Mouse (Mus musculus): ENCODE data around the gene Aff4. TPM values are rescaled to one million over a fixed set of nuclear protein-coding genes. Genes with fewer than 3 reads are reported as not detected.
A peak's percentile ranks its signal among the peaks of the same experiment; 100 is the strongest.

The Aff4 gene
- polyA plus RNA-seq, 1 experiment from 2014 or later: 47.8 TPM

DNA sequence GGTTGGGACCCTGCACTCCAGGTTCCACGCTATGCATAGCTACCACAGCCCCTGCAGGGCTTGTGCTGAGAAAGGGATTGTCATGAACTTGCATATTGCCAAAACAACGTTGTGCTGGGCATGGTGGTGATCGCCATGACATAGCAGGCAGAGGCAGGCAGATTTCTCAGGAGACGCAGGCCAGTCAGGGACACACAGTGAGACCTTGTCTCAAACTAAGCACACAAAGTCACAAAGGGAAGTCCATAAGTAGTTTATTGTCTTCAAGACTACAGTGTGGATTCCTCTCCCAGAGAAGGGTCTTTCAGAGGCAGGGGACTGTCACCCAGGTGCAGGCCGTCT, 78.1 kb downstream of the Aff4 start:
- no peak overlapping the region for H3K27ac ChIP-seq (ENCODE audit: low read depth, low read length)
- H3K9me3 ChIP-seq (ENCODE audit: control insufficient read depth, low read length): no peaks in the 10 kb centered on the region
- ATAC-seq (ENCODE audit: insufficient read depth, low FRiP score, low TSS enrichment) (no peak), DNase-seq (ENCODE audit: low spot score) (no peak)
- WGBS: 96% methylated on average over 5 of the region's 5 CpGs
- H3K9ac ChIP-seq (ENCODE audit: low read length): no peak overlapping the region
- peaks cover 8% of the 10 kb centered on the region for H3K4me1 ChIP-seq (ENCODE audit: control insufficient read depth, insufficient read depth, low read length)
- no peak overlapping the region for H3K4me2 ChIP-seq (ENCODE audit: low read depth)
- H3K36me3 ChIP-seq (ENCODE audit: control insufficient read depth, insufficient read depth, low read length): peaks cover 5% of the 10 kb centered on the region; the same call in 1 of the 2 replicates
- H3K27me3 ChIP-seq (ENCODE audit: control insufficient read depth, insufficient read depth, low read length): no peaks in the 10 kb centered on the region
- H3K4me3 ChIP-seq (ENCODE audit: low read depth, low read length): no peak overlapping the region

DNA sequence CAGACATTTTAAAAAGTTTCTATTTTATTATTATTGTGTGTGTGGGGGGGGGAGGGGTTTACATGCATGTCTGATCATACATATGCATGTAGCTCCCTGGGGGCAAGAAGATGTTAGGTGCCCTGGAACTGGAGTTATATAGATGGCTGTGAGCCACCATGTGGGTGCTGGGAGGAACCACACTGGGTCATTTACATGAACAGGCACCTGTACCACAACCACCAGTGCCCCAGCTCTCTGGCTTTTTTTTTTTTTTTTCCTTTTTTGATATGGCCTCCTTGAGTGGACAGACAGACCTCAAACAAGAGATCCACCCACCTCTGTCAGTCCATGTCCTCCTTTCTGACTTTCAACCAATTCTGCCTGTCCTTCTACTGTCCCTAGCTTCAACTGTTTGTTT, 78.5 kb downstream of the Aff4 start:
- no peak overlapping the region for H3K9ac ChIP-seq (ENCODE audit: low read length)
- H3K27ac ChIP-seq (ENCODE audit: low read depth, low read length): no peak overlapping the region
- ATAC-seq (ENCODE audit: insufficient read depth, low FRiP score, low TSS enrichment): no peak
- no peak for DNase-seq (ENCODE audit: low spot score)
- H3K4me2 ChIP-seq (ENCODE audit: low read depth): peak overlapping the region; percentile 87; the same call in 1 of the 2 replicates
- H3K36me3 ChIP-seq (ENCODE audit: control insufficient read depth, insufficient read depth, low read length): peaks cover 5% of the 10 kb centered on the region; the same call in 1 of the 2 replicates
- H3K4me1 ChIP-seq (ENCODE audit: control insufficient read depth, insufficient read depth, low read length): peaks cover 8% of the 10 kb centered on the region
- no peaks in the 10 kb centered on the region for H3K27me3 ChIP-seq (ENCODE audit: control insufficient read depth, insufficient read depth, low read length)
- H3K4me3 ChIP-seq (ENCODE audit: low read depth, low read length): no peak overlapping the region
- no peaks in the 10 kb centered on the region for H3K9me3 ChIP-seq (ENCODE audit: control insufficient read depth, low read length)

DNA sequence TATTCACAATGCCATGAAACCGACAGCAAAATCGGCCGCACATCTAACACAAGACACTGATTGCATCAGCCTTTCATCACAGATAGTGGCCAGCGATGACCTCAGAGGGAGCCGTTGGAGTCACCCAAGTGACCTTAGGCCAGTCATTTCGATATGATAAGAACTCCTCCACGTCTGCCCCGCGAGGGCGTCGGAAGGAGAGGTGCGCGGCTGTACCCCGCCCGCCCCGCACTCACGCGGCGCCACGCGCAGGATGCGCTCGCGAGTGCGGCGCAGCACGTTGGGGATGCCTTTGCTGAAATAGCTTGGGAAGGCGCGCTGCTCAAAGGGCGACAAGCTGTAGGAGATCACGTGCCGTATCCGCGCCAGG, 79.7 kb downstream of the Aff4 start:
- peak overlapping the region; percentile 56; the same call in 1 of the 2 replicates for H3K27ac ChIP-seq (ENCODE audit: low read depth, low read length)
- no peaks in the 10 kb centered on the region for H3K27me3 ChIP-seq (ENCODE audit: control insufficient read depth, insufficient read depth, low read length)
- ATAC-seq (ENCODE audit: insufficient read depth, low FRiP score, low TSS enrichment): peak; percentile 45
- WGBS: under 1% methylated on average over 34 of the region's 34 CpGs
- H3K4me2 ChIP-seq (ENCODE audit: low read depth): peak overlapping the region; percentile 87
- H3K4me1 ChIP-seq (ENCODE audit: control insufficient read depth, insufficient read depth, low read length): peaks cover 8% of the 10 kb centered on the region
- peak overlapping the region; percentile 84 for H3K9ac ChIP-seq (ENCODE audit: low read length)
- peaks cover 5% of the 10 kb centered on the region; the same call in 1 of the 2 replicates for H3K36me3 ChIP-seq (ENCODE audit: control insufficient read depth, insufficient read depth, low read length)
- DNase-seq (ENCODE audit: low spot score): no peak
- H3K9me3 ChIP-seq (ENCODE audit: control insufficient read depth, low read length): no peaks in the 10 kb centered on the region
- H3K4me3 ChIP-seq (ENCODE audit: low read depth, low read length): peak overlapping the region; percentile 97

DNA sequence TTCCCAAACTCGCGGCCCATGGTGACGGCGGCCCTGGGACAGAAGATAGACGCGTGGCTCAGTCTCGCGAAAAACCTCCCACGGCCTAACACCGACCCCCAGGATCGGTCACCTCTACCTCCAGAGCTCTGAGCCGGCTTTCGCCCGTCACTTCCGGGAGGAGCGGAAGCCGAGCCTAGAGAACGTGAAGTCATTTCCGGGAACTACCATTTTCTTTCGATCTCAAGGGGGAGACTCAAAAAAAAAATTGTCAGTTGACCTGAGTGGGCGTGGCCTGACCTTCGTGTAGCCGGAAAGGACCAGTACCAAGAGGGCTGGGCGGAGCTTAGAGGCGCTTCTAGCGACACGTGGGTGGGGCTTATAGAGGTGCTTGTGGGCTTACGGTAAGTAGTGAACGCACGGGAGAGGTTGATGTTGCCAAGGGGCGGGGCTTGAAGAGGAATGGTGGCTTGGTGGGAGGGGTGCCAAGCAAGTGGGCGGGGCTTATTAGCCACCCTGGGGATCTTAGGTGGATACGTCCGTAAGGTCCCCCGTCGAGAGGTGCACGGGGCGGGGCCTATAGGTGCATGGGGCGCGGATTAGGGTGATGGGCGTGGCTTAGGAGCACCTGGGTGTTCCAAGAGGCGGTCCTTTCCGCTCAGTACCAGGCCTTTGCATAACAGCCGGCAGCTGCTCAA, 80.2 kb downstream of the Aff4 start, which contains the start of the genes Uqcrq and Gdf9:
Gene Uqcrq, minus strand, starts transcription at position 162 of the 677 bp plus-strand sequence.
Gene Gdf9, plus strand, starts transcription at position 354 of the 677 bp plus-strand sequence.
- Histone ChIP-seq H3K4me2 (ENCODE audit: low read depth) (peak within 1 kb of the TSS; percentile 87), H3K36me3 (ENCODE audit: control insufficient read depth, insufficient read depth, low read length) (peaks cover 5% of the 10 kb centered on the region; the same call in 1 of the 2 replicates), H3K4me1 (ENCODE audit: control insufficient read depth, insufficient read depth, low read length) (peaks cover 8% of the 10 kb centered on the region), H3K27ac (ENCODE audit: low read depth, low read length) (peak within 1 kb of the TSS; percentile 56; the same call in 1 of the 2 replicates), H3K4me3 (ENCODE audit: low read depth, low read length) (peak within 1 kb of the TSS; percentile 97), H3K27me3 (ENCODE audit: control insufficient read depth, insufficient read depth, low read length) (no peaks in the 10 kb centered on the region), H3K9ac (ENCODE audit: low read length) (peak within 1 kb of the TSS; percentile 84), H3K9me3 (ENCODE audit: control insufficient read depth, low read length) (no peaks in the 10 kb centered on the region)
- ATAC-seq (ENCODE audit: insufficient read depth, low FRiP score, low TSS enrichment) (peak; percentile 94), DNase-seq (ENCODE audit: low spot score) (peak; percentile 98)
- WGBS: under 1% methylated on average over 44 of the region's 44 CpGs

DNA sequence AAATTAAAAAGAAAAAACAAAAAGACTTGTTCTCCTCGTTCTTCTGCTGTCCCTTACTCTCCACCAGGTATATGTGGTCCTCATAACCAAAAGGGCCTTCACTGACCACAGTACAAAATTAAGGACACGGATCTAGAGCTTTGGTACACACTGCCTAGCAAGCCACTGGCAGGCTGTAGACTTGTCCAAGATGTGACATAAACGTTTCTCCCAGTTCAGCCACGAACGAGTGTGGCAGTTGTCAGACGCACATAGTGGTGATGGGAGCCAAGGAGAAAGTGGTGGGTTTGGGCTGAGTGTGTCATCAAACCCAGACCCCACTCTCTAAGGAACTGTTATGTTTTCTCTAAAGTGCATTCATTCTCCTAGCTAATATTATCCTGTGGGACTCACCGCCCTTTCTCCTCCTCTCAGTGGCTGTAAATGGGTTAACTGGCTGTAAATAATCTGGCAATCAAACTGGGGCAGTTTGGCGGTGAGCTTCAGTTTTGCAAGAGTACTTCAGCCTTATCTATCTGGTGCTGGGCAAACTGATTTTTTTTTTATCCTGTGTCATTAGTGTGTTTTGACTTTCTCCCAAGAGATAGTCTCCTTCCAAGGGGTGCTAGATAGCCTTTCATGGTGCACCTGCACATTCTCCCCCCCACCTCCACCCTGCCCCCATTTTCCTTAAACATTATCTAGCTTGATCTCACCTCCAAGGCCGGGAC, 80.9 kb downstream of the Aff4 start:
- ATAC-seq (ENCODE audit: insufficient read depth, low FRiP score, low TSS enrichment) (peak; percentile 29; the same call in 1 of the 2 replicates), DNase-seq (ENCODE audit: low spot score) (no peak)
- peak overlapping the region; percentile 31 for H3K9ac ChIP-seq (ENCODE audit: low read length)
- H3K27me3 ChIP-seq (ENCODE audit: control insufficient read depth, insufficient read depth, low read length): no peaks in the 10 kb centered on the region
- H3K9me3 ChIP-seq (ENCODE audit: control insufficient read depth, low read length): no peaks in the 10 kb centered on the region
- H3K36me3 ChIP-seq (ENCODE audit: control insufficient read depth, insufficient read depth, low read length): peaks cover 5% of the 10 kb centered on the region; the same call in 1 of the 2 replicates
- H3K4me3 ChIP-seq (ENCODE audit: low read depth, low read length): peak overlapping the region; percentile 97
- H3K4me1 ChIP-seq (ENCODE audit: control insufficient read depth, insufficient read depth, low read length): peaks cover 8% of the 10 kb centered on the region
- 18% methylated on average over 9 of the region's 9 CpGs for WGBS
- no peak overlapping the region for H3K27ac ChIP-seq (ENCODE audit: low read depth, low read length)
- peak overlapping the region; percentile 87 for H3K4me2 ChIP-seq (ENCODE audit: low read depth)

DNA sequence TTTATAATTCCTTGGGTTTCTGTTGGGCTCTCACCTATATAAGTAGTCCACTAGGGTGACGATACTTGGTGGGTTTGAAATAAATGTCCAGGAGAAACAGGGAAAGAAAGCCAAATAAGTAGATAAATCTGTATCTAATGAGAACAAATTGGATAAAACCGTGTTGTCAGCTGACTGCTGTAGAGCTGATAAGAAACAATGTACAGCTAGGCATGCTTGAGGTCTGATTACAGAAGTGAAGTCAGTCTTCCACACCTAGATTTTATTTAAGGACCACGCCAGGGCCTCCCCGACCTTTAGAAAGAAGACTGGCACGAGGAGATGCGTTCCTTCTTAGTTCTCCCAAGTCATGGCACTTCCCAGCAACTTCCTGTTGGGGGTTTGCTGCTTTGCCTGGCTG, 82.4 kb downstream of the Aff4 start:
- ATAC-seq (ENCODE audit: insufficient read depth, low FRiP score, low TSS enrichment) (no peak), DNase-seq (ENCODE audit: low spot score) (no peak)
- Histone ChIP-seq H3K9me3 (ENCODE audit: control insufficient read depth, low read length) (no peaks in the 10 kb centered on the region), H3K4me1 (ENCODE audit: control insufficient read depth, insufficient read depth, low read length) (peaks cover 8% of the 10 kb centered on the region), H3K27ac (ENCODE audit: low read depth, low read length) (no peak overlapping the region), H3K4me3 (ENCODE audit: low read depth, low read length) (no peak overlapping the region), H3K27me3 (ENCODE audit: control insufficient read depth, insufficient read depth, low read length) (no peaks in the 10 kb centered on the region), H3K9ac (ENCODE audit: low read length) (no peak overlapping the region), H3K36me3 (ENCODE audit: control insufficient read depth, insufficient read depth, low read length) (peaks cover 5% of the 10 kb centered on the region; the same call in 1 of the 2 replicates), H3K4me2 (ENCODE audit: low read depth) (no peak overlapping the region)
- WGBS: 73% methylated on average over 6 of the region's 6 CpGs

DNA sequence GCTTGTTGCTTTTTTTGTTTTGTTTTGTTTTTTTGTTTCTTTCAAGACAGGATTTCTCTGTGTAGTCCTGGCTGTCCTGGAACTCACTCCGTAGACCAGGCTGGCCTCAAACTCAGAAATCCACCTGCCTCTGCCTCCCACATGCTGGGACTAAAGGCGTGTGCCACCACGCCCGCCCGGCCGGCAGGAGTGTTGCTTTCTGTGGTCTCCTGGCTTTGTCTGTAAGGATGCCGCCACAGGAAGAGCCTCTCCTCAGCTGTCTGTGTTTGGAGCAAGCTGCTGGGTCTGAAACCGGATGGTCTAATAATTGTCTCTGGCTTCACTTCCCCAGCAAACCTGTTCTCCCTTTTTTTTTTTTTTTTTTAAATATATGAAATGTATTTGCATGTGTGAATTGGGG, 84.9 kb downstream of the Aff4 start:
- Histone ChIP-seq H3K9ac (ENCODE audit: low read length) (no peak overlapping the region), H3K9me3 (ENCODE audit: control insufficient read depth, low read length) (no peaks in the 10 kb centered on the region), H3K4me3 (ENCODE audit: low read depth, low read length) (no peak overlapping the region), H3K4me2 (ENCODE audit: low read depth) (no peak overlapping the region), H3K27ac (ENCODE audit: low read depth, low read length) (no peak overlapping the region), H3K27me3 (ENCODE audit: control insufficient read depth, insufficient read depth, low read length) (no peaks in the 10 kb centered on the region), H3K4me1 (ENCODE audit: control insufficient read depth, insufficient read depth, low read length) (no peaks in the 10 kb centered on the region), H3K36me3 (ENCODE audit: control insufficient read depth, insufficient read depth, low read length) (no peaks in the 10 kb centered on the region)
- WGBS: 82% methylated on average over 8 of the region's 8 CpGs
- DNase-seq (ENCODE audit: low spot score): no peak
- no peak for ATAC-seq (ENCODE audit: insufficient read depth, low FRiP score, low TSS enrichment)

DNA sequence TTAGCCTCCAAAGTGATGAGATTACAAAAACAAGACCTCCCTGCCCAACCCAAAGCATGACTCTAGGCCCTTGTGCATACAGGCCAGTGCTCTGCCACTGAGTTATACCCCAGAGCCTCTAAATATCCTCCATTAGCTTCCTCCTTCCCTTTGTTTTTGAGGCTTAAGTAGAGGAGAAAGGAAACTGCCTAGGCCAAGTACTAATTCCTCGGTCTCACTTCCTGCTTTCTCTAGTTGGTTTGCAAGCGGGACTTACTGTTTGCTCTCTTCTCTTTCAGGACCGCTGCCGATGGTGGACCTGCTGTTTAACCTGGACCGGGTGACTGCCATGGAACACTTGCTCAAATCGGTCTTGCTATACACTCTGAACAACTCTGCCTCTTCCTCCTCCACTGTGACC, 85.7 kb downstream of the Aff4 start:
- H3K4me2 ChIP-seq (ENCODE audit: low read depth): no peak overlapping the region
- H3K9ac ChIP-seq (ENCODE audit: low read length): no peak overlapping the region
- WGBS: 89% methylated on average over 6 of the region's 6 CpGs
- DNase-seq (ENCODE audit: low spot score) (no peak), ATAC-seq (ENCODE audit: insufficient read depth, low FRiP score, low TSS enrichment) (no peak)
- no peaks in the 10 kb centered on the region for H3K27me3 ChIP-seq (ENCODE audit: control insufficient read depth, insufficient read depth, low read length)
- H3K27ac ChIP-seq (ENCODE audit: low read depth, low read length): no peak overlapping the region
- no peaks in the 10 kb centered on the region for H3K36me3 ChIP-seq (ENCODE audit: control insufficient read depth, insufficient read depth, low read length)
- H3K4me1 ChIP-seq (ENCODE audit: control insufficient read depth, insufficient read depth, low read length): no peaks in the 10 kb centered on the region
- no peaks in the 10 kb centered on the region for H3K9me3 ChIP-seq (ENCODE audit: control insufficient read depth, low read length)
- no peak overlapping the region for H3K4me3 ChIP-seq (ENCODE audit: low read depth, low read length)

DNA sequence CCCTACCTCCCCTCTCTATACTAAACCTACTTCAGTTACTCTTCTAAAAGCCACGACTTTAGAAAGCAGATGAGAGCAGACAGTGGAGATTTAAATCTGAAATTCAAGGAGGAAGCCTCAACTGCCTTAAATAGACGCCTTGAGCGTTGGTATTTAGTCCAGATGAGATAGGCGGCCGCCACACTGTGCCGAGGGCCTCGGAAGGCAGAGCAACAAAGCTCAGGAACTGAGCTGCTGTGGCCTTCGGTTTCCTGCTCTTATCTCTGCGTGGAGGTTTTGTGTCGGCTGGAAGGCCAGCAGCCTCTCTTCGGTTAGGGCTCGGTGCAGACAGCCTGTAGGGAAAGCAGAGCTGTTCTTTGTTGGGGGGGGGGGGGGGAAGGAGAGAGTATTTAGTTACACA, 91.3 kb downstream of the Aff4 start:
- WGBS: 69% methylated on average over 12 of the region's 12 CpGs
- no peak for DNase-seq (ENCODE audit: low spot score)
- Histone ChIP-seq H3K9me3 (ENCODE audit: control insufficient read depth, low read length) (no peaks in the 10 kb centered on the region), H3K9ac (ENCODE audit: low read length) (no peak overlapping the region), H3K27ac (ENCODE audit: low read depth, low read length) (no peak overlapping the region), H3K27me3 (ENCODE audit: control insufficient read depth, insufficient read depth, low read length) (no peaks in the 10 kb centered on the region), H3K36me3 (ENCODE audit: control insufficient read depth, insufficient read depth, low read length) (no peaks in the 10 kb centered on the region), H3K4me1 (ENCODE audit: control insufficient read depth, insufficient read depth, low read length) (no peaks in the 10 kb centered on the region), H3K4me3 (ENCODE audit: low read depth, low read length) (no peak overlapping the region), H3K4me2 (ENCODE audit: low read depth) (no peak overlapping the region)
- no peak for ATAC-seq (ENCODE audit: insufficient read depth, low FRiP score, low TSS enrichment)
